Mouse (Mus musculus) WW6 (cell line): Measurements from ENCODE around the gene 9930111J21Rik1.
"Not testable (repeated sequence)": the region's sequence is repeated elsewhere in the genome, so short reads cannot be mapped to it uniquely, and the experiment has no call there.

Source experiments
- DNase-seq: peaks from one replicate; pipeline ENCODE4 v3.0.0-alpha.2; 2013; ENCODE audit warnings: low read depth, low spot score

Gene 9930111J21Rik1

GRCm38 (mm10) chr11:48918380-48918779 lies 60.8 kb downstream of the 9930111J21Rik1 start:
- DNase-seq, result no peak

GRCm38 (mm10) chr11:48913611-48914010 lies 65.6 kb downstream of the 9930111J21Rik1 start:
- DNase-seq, result no peak

- no peak for DNase-seq
These were observed 70.7 kb downstream of the 9930111J21Rik1 start for GRCm38 (mm10) chr11:48908459-48908858.

- DNase-seq, result no peak
These were observed 77.2 kb downstream of the 9930111J21Rik1 start, which contains the start of gene Gm5431 for GRCm38 (mm10) chr11:48902021-48902420. TSS of gene Gm5431 (minus strand) at chr11:48902214.

GRCm38 (mm10) chr11:48901567-48901930 lies 77.6 kb downstream of the 9930111J21Rik1 start:
- DNase-seq, result not testable (repeated sequence)

GRCm38 (mm10) chr11:48900654-48901566 lies 78.3 kb downstream of the 9930111J21Rik1 start:
- not testable (repeated sequence) for DNase-seq

GRCm38 (mm10) chr11:48898812-48899431 lies 80.3 kb downstream of the 9930111J21Rik1 start:
- DNase-seq, result no peak
